Mouse (Mus musculus) kidney, postnatal 10 days (tissue): ENCODE measurements at regions not wholly inside any gene's neighbourhood (a gene's known extent, or its start where the extent isn't known, plus 50 kb on each side); places are given as distances from the start of the nearest gene placed in this dataset.
A peak's percentile ranks its signal among the peaks of the same experiment; 100 is the strongest.

Experiments used
- DNase-seq: peaks from one replicate; pipeline ENCODE4 v3.0.0; 2021; ENCODE audit warnings: mixed read lengths

GRCm38 (mm10) chr3:134118898-134119297 lies 117.4 kb upstream of the Cxxc4 start:
- DNase-seq, result no peak

GRCm38 (mm10) chr3:134124982-134125381 lies 111.3 kb upstream of the Cxxc4 start:
- DNase-seq, result no peak

GRCm38 (mm10) chr3:134130412-134130811 lies 105.9 kb upstream of the Cxxc4 start:
- no peak for DNase-seq

GRCm38 (mm10) chr3:134145251-134145650 lies 91.0 kb upstream of the Cxxc4 start:
- DNase-seq, result peak; percentile 5

GRCm38 (mm10) chr3:134145935-134146334 lies 90.3 kb upstream of the Cxxc4 start:
- DNase-seq, result no peak

GRCm38 (mm10) chr3:134146373-134147224 lies 89.7 kb upstream of the Cxxc4 start:
- peak; percentile 24 for DNase-seq

GRCm38 (mm10) chr3:134162288-134162687 lies 74.0 kb upstream of the Cxxc4 start:
- DNase-seq, result no peak

GRCm38 (mm10) chr3:134169922-134170321 lies 66.4 kb upstream of the Cxxc4 start:
- no peak for DNase-seq

GRCm38 (mm10) chr3:134172357-134172756 lies 63.9 kb upstream of the Cxxc4 start:
- DNase-seq, result no peak

- no peak for DNase-seq
These were observed 57.7 kb upstream of the Cxxc4 start for GRCm38 (mm10) chr3:134178491-134179054.

GRCm38 (mm10) chr3:134184042-134184441 lies 52.2 kb upstream of the Cxxc4 start:
- DNase-seq, result no peak
